Mouse (Mus musculus) heart, adult 2 months (tissue): ENCODE results near the gene Gm10306. TPM values are rescaled to one million over a fixed set of nuclear protein-coding genes. Genes with fewer than 3 reads are reported as not detected.
A peak's percentile ranks its signal among the peaks of the same experiment; 100 is the strongest.

Experiments
- DNase-seq, 2 experiments: peaks; one replicate each; pipeline ENCODE4 v3.0.0; 2021
- H3K27ac ChIP-seq: fragments of 200-600 bp; 2 replicates; pipeline ENCODE4 v1.8.1; 2022
- H3K27me3 ChIP-seq: fragments of 200-500 bp; 2 replicates; pipeline ENCODE4 v1.6.1; 2012; ENCODE audit warnings: mild to moderate bottlenecking, low read length, inconsistent platforms, mixed read lengths; ENCODE audit not compliant: control insufficient read depth, insufficient read depth
- H3K36me3 ChIP-seq: fragments of 200-500 bp; 2 replicates; pipeline ENCODE4 v1.6.1; 2012; ENCODE audit warnings: low read length, inconsistent platforms; ENCODE audit not compliant: control insufficient read depth, insufficient read depth
- H3K4me1 ChIP-seq: fragments of 200-500 bp; 2 replicates; pipeline ENCODE4 v1.6.1; 2011; ENCODE audit warnings: low read length; ENCODE audit not compliant: control insufficient read depth, insufficient read depth
- H3K4me3 ChIP-seq: fragments of 200-600 bp; 2 replicates; pipeline ENCODE4 v1.8.1; 2022
- H3K79me2 ChIP-seq: fragments of 200-500 bp; replicated peaks from 2 replicates; pipeline ENCODE4 v1.6.1; 2012; ENCODE audit warnings: mild to moderate bottlenecking, inconsistent platforms, low read length, moderate library complexity, mixed read lengths; ENCODE audit not compliant: control insufficient read depth, insufficient read depth
- H3K9ac ChIP-seq: fragments of 200-500 bp; 2 replicates; pipeline ENCODE4 v1.6.1; 2012; ENCODE audit warnings: low read depth, mild to moderate bottlenecking, control low read depth, inconsistent platforms, low read length, mixed read lengths
- CTCF ChIP-seq: fragments of 200-600 bp; IDR thresholded peaks from 2 replicates; pipeline ENCODE4 v1.8.1; 2022; ENCODE audit warnings: antibody characterized with exemption, mild to moderate bottlenecking, moderate library complexity
- EP300 ChIP-seq: fragments of 200-500 bp; IDR thresholded peaks from 2 replicates; pipeline ENCODE4 v1.6.1; 2011; ENCODE audit warnings: low read depth, low read length, control low read depth; ENCODE audit not compliant: insufficient read depth
- POLR2A ChIP-seq: fragments of 200-500 bp; IDR thresholded peaks from 2 replicates; pipeline ENCODE4 v1.6.1; 2011; ENCODE audit warnings: mild to moderate bottlenecking, low read depth, low read length, control low read depth; ENCODE audit not compliant: insufficient read depth
- WGBS: fragments of 180-500 bp; shearing (Covaris S2); methylation state at CpG from one replicate; pipeline ENCODE4 v1.1.7; 2018; 5-methylcytosine and 5-hydroxymethylcytosine counted together
- intact Hi-C: fragments of 180-260 bp; cut with DNase I; formaldehyde crosslinking; loops from one replicate; pipeline ENCODE4 v1.15.1; 2025
- polyA plus RNA-seq: library from polyadenylated mRNA; depleted of rRNA; stranded (reverse); fragments of >200 nt; gene quantifications from 2 replicates; pipeline ENCODE4 v1.2.3, GENCODE M21; 2012
- total RNA-seq, 2 experiments: library from RNA; stranded (reverse); gene quantifications; 2 replicates each; pipeline ENCODE4 v1.2.3; 2021

Gm10306 gene
- total and polyA plus RNA-seq, 3 experiments = not detected

DNA sequence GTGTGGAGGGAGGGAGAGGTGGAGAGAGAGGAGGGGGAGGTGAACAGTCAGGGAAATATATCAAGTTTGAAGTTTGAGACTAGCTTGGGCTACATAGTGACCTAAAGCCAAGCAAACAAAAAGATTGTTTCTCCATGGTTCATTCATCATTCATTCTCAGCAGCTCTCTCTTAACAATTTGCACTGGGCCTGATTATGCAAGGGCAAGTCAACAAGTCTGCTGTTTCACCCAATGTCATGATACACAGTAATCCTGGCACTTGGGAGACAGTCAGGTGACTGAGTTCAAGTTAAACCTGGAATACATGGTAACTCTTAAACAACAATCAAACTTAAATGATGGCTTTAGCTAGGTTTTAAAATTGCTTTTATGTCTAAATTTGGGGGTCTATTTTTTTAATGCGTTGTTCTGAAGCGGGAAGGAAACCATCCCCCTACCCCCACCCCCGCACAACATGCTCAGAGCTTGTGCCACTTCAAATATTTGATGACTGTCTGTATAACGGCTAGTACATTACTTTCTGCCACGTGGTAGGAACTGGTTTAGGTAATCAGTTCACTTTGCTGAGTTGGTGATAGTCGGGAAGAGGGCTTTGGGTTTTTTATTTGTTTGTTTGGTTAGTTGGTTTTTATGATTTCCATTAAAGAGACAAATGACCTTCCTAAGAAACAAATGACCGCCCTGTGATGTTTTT, 5.8 kb downstream of the Gm10306 start:
- Histone ChIP-seq H3K36me3 (no peaks in the 10 kb centered on the region), H3K79me2 (no peaks in the 10 kb centered on the region), H3K27me3 (no peaks in the 10 kb centered on the region), H3K4me3 (no peak overlapping the region), H3K4me1 (no peaks in the 10 kb centered on the region; the same call in 1 of the 2 replicates), H3K27ac (no peak overlapping the region), H3K9ac (no peak overlapping the region)
- TF ChIP-seq EP300 = no peak
- no peak for TF ChIP-seq POLR2A
- no peak for TF ChIP-seq CTCF
- WGBS = 71% methylated on average over 7 of the region's 7 CpGs
- intact Hi-C loops = no loop called here
- DNase-seq = no peak

DNA sequence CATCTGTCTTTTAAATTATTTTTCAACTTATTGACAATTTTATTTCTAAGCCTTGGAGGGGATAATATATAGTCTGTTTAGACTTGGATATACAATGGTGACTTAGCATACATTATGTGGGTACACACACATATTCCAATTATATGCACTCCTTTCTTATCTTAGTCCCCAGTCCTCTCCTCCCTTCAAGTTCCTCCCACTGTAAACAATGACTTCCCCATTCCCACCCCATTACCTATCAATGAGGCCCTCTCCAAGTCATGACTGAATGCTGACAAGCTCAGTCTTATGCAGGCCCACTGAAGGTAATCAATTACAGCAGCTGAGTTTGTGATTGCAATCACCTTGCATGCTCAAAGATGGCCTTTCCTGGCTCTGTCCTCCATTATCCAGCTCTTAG, 8.0 kb downstream of the Gm10306 start:
- no peak for DNase-seq
- intact Hi-C loops = no loop called here
- peaks cover 1% of the 10 kb centered on the region for H3K36me3 ChIP-seq

DNA sequence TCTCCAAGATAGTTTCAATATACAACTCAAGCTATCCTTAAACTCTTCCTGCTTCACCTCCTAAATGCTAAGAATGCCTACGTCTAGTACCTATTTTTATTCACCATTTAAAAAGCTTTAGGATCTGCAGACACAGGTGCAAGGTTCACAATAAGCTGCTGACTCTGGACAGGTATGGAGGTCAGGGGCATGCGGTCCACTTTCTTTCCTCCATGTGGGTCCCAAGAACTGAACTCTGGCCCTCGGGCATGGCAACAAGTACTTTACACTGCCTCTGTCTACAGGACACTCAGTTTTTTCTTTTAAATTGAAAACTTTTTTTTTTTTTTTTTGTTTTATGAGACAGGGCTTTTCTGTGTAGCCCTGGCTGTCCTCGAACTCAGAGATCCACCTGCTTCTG, 16.3 kb downstream of the Gm10306 start:
- intact Hi-C loops = no loop called here
- no peak for TF ChIP-seq EP300
- TF ChIP-seq CTCF = no peak
- no peak for TF ChIP-seq POLR2A
- DNase-seq = no peak
- no peaks in the 10 kb centered on the region for H3K4me1 ChIP-seq
- H3K27me3 ChIP-seq = no peaks in the 10 kb centered on the region
- H3K4me3 ChIP-seq = no peak overlapping the region
- peaks cover 4% of the 10 kb centered on the region for H3K36me3 ChIP-seq
- WGBS = 93% methylated on average over 4 of the region's 4 CpGs
- H3K27ac ChIP-seq = no peak overlapping the region
- no peak overlapping the region for H3K9ac ChIP-seq
- no peaks in the 10 kb centered on the region for H3K79me2 ChIP-seq

More for the DNA sequence above, 8.0 kb downstream of the Gm10306 start:
- Histone ChIP-seq H3K79me2 (no peaks in the 10 kb centered on the region), H3K27ac (no peak overlapping the region), H3K4me1 (no peaks in the 10 kb centered on the region), H3K4me3 (no peak overlapping the region), H3K9ac (no peak overlapping the region), H3K27me3 (no peaks in the 10 kb centered on the region)
- TF ChIP-seq CTCF = no peak
- no peak for TF ChIP-seq POLR2A

DNA sequence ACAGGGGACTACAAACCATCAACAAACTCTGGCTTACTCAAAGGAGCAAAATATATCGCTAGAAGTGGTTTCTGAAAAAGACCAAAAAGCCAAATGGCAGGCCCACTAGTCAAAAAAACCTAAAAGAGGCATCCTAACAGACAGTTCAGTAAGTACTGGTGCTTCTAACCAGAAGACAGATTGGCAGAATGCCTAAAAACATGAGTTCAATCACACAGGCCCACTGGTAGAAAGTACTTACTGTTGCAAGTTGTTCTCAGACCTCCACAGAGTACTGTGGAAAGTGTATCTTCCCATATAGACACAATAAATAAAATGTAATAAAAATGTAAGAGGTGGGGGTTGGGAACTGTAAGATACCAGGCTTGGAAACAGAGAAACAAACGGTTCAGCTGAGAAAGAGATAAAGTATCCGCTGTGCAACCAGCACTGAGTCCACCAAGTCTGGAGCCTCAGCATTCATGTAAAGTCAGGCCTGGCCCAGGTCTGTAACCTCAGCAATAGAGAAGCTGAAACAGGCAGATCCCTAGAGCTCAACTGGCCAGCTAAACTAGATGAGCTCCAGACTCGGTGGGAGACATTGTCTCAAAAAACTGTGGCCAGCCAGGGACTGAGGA, 35.5 kb downstream of the Gm10306 start:
- intact Hi-C loops = no loop called here
- no peak overlapping the region for H3K27ac ChIP-seq
- H3K4me3 ChIP-seq = no peak overlapping the region
- H3K36me3 ChIP-seq = peaks cover 2% of the 10 kb centered on the region
- peaks cover 6% of the 10 kb centered on the region; the same call in 1 of the 2 replicates for H3K79me2 ChIP-seq
- WGBS = 56% methylated on average over 4 of the region's 4 CpGs
- DNase-seq = no peak
- H3K27me3 ChIP-seq = no peaks in the 10 kb centered on the region
- no peak for TF ChIP-seq EP300
- no peak for TF ChIP-seq POLR2A
- TF ChIP-seq CTCF = no peak
- peaks cover 3% of the 10 kb centered on the region for H3K4me1 ChIP-seq
- no peak overlapping the region for H3K9ac ChIP-seq

DNA sequence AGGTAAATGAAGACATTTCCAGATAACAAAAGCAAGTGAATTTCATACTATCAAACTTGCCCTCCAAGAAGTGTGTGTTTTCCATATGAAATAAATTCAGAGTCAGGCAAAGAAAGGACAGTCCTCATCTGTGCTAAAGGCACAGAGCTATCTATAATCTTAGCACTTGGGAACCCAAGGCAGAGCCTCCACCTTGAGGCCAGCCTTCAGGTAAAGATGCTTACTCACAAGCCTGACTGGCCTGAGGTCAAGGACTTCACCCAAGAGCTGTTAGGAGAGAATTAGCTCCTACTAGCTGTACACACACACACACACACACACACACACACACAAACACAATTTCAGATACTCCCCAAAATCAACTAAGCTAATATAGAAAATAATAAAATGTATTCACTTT, 36.4 kb downstream of the Gm10306 start:
- H3K36me3 ChIP-seq = peaks cover 2% of the 10 kb centered on the region
- H3K27ac ChIP-seq = no peak overlapping the region
- no peak for DNase-seq
- intact Hi-C loops = no loop called here
- no peak overlapping the region for H3K9ac ChIP-seq
- H3K27me3 ChIP-seq = no peaks in the 10 kb centered on the region
- no peak overlapping the region for H3K4me3 ChIP-seq
- H3K79me2 ChIP-seq = peaks cover 6% of the 10 kb centered on the region; the same call in 1 of the 2 replicates
- H3K4me1 ChIP-seq = peaks cover 3% of the 10 kb centered on the region
- no peak for TF ChIP-seq CTCF
- no peak for TF ChIP-seq POLR2A
- TF ChIP-seq EP300 = no peak

DNA sequence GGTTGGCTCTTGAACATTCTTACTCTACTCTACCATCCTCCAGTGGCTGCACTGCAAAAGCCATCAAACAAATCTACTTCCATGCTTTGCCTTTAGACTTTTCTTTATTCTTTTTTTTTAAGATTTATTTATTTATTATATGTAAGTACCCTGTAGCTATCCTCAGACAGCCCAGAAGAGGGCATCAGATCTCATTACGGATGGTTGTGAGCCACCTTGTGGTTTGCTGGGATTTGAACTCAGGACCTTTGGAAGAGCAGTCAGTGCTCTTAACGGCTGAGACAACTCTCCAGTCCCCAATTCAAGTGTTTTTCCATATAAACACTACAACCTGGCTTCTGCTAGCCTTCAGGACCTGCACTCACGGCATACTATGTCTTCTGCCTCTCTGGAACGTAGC, 45.0 kb downstream of the Gm10306 start:
- WGBS = 76% methylated on average over 4 of the region's 4 CpGs
- Histone ChIP-seq H3K27ac (no peak overlapping the region), H3K36me3 (no peaks in the 10 kb centered on the region; the same call in 1 of the 2 replicates), H3K27me3 (no peaks in the 10 kb centered on the region), H3K4me3 (no peak overlapping the region), H3K79me2 (peaks cover 4% of the 10 kb centered on the region; the same call in 1 of the 2 replicates), H3K4me1 (peaks cover 3% of the 10 kb centered on the region; the same call in 1 of the 2 replicates), H3K9ac (no peak overlapping the region)
- TF ChIP-seq EP300 = no peak
- peak; percentile 48 for TF ChIP-seq CTCF
- no peak for TF ChIP-seq POLR2A
- intact Hi-C loops = loop anchor here (5.0 kb wide), 1 partner anchor 44 kb away; the partner anchor contains the start of genes Caap1 and Gm10306
- DNase-seq = no peak
